Mouse (Mus musculus): Measurements from ENCODE around the gene Klk9. TPM values are rescaled to one million over a fixed set of nuclear protein-coding genes. Genes with fewer than 3 reads are reported as not detected.

Gene Klk9
- polyA plus RNA-seq, 1 experiment: not detected

- no peaks in the 10 kb centered on the region for H3K36me3 ChIP-seq (ENCODE audit: control insufficient read depth, insufficient read depth)
- H3ac ChIP-seq (ENCODE audit: control insufficient read depth, insufficient read length): no peak overlapping the region
- H3K4me2 ChIP-seq (ENCODE audit: low read depth): no peak overlapping the region
- TF ChIP-seq SRF (IDR thresholded peaks at IDR 0.05; ENCODE audit: control insufficient read depth, insufficient read length, low read depth): no peak
- no peak for TF ChIP-seq POLR2AphosphoS2 (IDR thresholded peaks at IDR 0.05; ENCODE audit: insufficient read length, low read depth)
- TF ChIP-seq MAX (IDR thresholded peaks at IDR 0.05; ENCODE audit: low read depth): no peak
- TF ChIP-seq MYOG (IDR thresholded peaks at IDR 0.05; ENCODE audit: control insufficient read depth in 1 of 3, insufficient read depth in 1 of 3, insufficient read length in 2 of 3, low read depth in 2 of 3): no peak
- TF ChIP-seq POLR2A (IDR thresholded peaks at IDR 0.05; ENCODE audit: insufficient read length, low read depth): no peak
- no peak for TF ChIP-seq USF1 (IDR thresholded peaks at IDR 0.05; ENCODE audit: low read depth)
- no peak for TF ChIP-seq CEBPB (IDR thresholded peaks at IDR 0.05; ENCODE audit: insufficient read depth, poor library complexity, severe bottlenecking)
- no peak for TF ChIP-seq MYOD1 (IDR thresholded peaks at IDR 0.05; ENCODE audit: control insufficient read depth in 1 of 3, insufficient read length in 2 of 3, low read depth in 2 of 3)
- TF ChIP-seq TCF12 (IDR thresholded peaks at IDR 0.05; ENCODE audit: insufficient read depth, poor library complexity, severe bottlenecking): no peak
- no peak for TF ChIP-seq TCF3 (IDR thresholded peaks at IDR 0.05; ENCODE audit: insufficient read length, low read depth)
- TF ChIP-seq REST (IDR thresholded peaks at IDR 0.05; ENCODE audit: insufficient read depth, insufficient read length): no peak
- TF ChIP-seq E2F4 (IDR thresholded peaks at IDR 0.05; ENCODE audit: insufficient read depth): no peak
- peaks cover 4% of the 10 kb centered on the region for H3K27me3 ChIP-seq (ENCODE audit: control insufficient read depth, insufficient read depth, insufficient read length)
- no peak overlapping the region for H3K4me3 ChIP-seq
- no peaks in the 10 kb centered on the region for H3K79me2 ChIP-seq (ENCODE audit: control insufficient read depth, insufficient read depth)
Observed at GRCm38 (mm10) chr7:43829006-43829405, 37.3 kb downstream of the Klk9 start.

DNA sequence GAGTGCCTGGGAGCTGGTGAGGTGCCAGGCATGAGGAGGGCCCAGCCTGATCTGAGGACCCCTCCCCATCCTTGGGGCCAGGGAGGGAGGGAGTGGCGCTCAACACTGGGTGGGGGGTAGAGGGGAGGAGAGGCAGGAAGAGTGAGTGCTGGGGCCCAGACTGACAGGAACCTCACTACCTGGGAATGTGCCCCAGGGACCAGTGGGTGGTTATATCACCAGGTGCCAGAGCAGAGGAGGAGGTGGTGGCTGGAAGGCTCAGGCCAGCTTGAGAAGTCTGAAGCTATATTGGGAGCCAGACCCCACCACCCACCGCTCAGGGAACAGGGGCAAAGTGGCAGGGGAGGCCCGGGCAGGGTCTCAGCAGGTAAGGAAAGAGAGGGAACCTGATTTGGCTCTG is 50.0 kb downstream of the Klk9 start, which contains the start of gene Klk5:
TSS of gene Klk5 (plus strand) at position 271 of the 400 bp plus-strand sequence.
- H3K4me3 ChIP-seq: no peak within 1 kb of the TSS
- no peaks in the 10 kb centered on the region for H3K79me2 ChIP-seq (ENCODE audit: control insufficient read depth, insufficient read depth)
- no peak within 1 kb of the TSS for H3ac ChIP-seq (ENCODE audit: control insufficient read depth, insufficient read length)
- H3K27me3 ChIP-seq (ENCODE audit: control insufficient read depth, insufficient read depth, insufficient read length): no peaks in the 10 kb centered on the region
- no peaks in the 10 kb centered on the region for H3K36me3 ChIP-seq (ENCODE audit: control insufficient read depth, insufficient read depth)
- no peak for TF ChIP-seq TCF3 (IDR thresholded peaks at IDR 0.05; ENCODE audit: insufficient read length, low read depth)
- H3K4me2 ChIP-seq (ENCODE audit: low read depth): no peak within 1 kb of the TSS

- H3K4me2 ChIP-seq (ENCODE audit: low read depth): no peak overlapping the region
- H3K27me3 ChIP-seq (ENCODE audit: control insufficient read depth, insufficient read depth, insufficient read length): no peaks in the 10 kb centered on the region
- H3K36me3 ChIP-seq (ENCODE audit: control insufficient read depth, insufficient read depth): no peaks in the 10 kb centered on the region
- H3ac ChIP-seq (ENCODE audit: control insufficient read depth, insufficient read length): no peak overlapping the region
- H3K4me3 ChIP-seq: no peak overlapping the region
- no peak for TF ChIP-seq CEBPB (IDR thresholded peaks at IDR 0.05; ENCODE audit: insufficient read depth, poor library complexity, severe bottlenecking)
- TF ChIP-seq MYOG (IDR thresholded peaks at IDR 0.05; ENCODE audit: control insufficient read depth in 1 of 3, insufficient read depth in 1 of 3, insufficient read length in 2 of 3, low read depth in 2 of 3): no peak
- no peak for TF ChIP-seq USF1 (IDR thresholded peaks at IDR 0.05; ENCODE audit: low read depth)
- TF ChIP-seq REST (IDR thresholded peaks at IDR 0.05; ENCODE audit: insufficient read depth, insufficient read length): no peak
- no peak for TF ChIP-seq E2F4 (IDR thresholded peaks at IDR 0.05; ENCODE audit: insufficient read depth)
- TF ChIP-seq MAX (IDR thresholded peaks at IDR 0.05; ENCODE audit: low read depth): no peak
- TF ChIP-seq SRF (IDR thresholded peaks at IDR 0.05; ENCODE audit: control insufficient read depth, insufficient read length, low read depth): no peak
- TF ChIP-seq TCF12 (IDR thresholded peaks at IDR 0.05; ENCODE audit: insufficient read depth, poor library complexity, severe bottlenecking): no peak
- no peak for TF ChIP-seq MYOD1 (IDR thresholded peaks at IDR 0.05; ENCODE audit: control insufficient read depth in 1 of 3, insufficient read length in 2 of 3, low read depth in 2 of 3)
- no peak for TF ChIP-seq TCF3 (IDR thresholded peaks at IDR 0.05; ENCODE audit: insufficient read length, low read depth)
- TF ChIP-seq POLR2A (IDR thresholded peaks at IDR 0.05; ENCODE audit: insufficient read length, low read depth): no peak
- no peak for TF ChIP-seq POLR2AphosphoS2 (IDR thresholded peaks at IDR 0.05; ENCODE audit: insufficient read length, low read depth)
- H3K79me2 ChIP-seq (ENCODE audit: control insufficient read depth, insufficient read depth): no peaks in the 10 kb centered on the region
Observed at GRCm38 (mm10) chr7:43843801-43844200, 52.1 kb downstream of the Klk9 start.

Other genes with a start within 250 kb of the Klk9 start
- 0.02 TPM for gene Cd33, start 247.5 kb upstream of the Klk9 start, polyA plus RNA-seq (2012; fragmentation: generic; extraction: Trizol)
- 0.72 TPM for gene Zfp658, start 229.6 kb upstream of the Klk9 start, polyA plus RNA-seq (2012; fragmentation: generic; extraction: Trizol)
- gene Zfp719, start 212.3 kb upstream of the Klk9 start, polyA plus RNA-seq (2012; fragmentation: generic; extraction: Trizol): 2.8 TPM
- not detected for gene Zfp819, start 184.7 kb upstream of the Klk9 start, polyA plus RNA-seq (2012; fragmentation: generic; extraction: Trizol)
- gene Ceacam18, start 157.2 kb upstream of the Klk9 start, polyA plus RNA-seq (2012; fragmentation: generic; extraction: Trizol): not detected
- not detected for gene Siglece, start 131.7 kb upstream of the Klk9 start, polyA plus RNA-seq (2012; fragmentation: generic; extraction: Trizol)
- gene Ctu1, start 119.9 kb upstream of the Klk9 start, polyA plus RNA-seq (2012; fragmentation: generic; extraction: Trizol): 9.9 TPM
- gene Klk14, start 101.5 kb upstream of the Klk9 start, polyA plus RNA-seq (2012; fragmentation: generic; extraction: Trizol): not detected
- gene Klk13, start 79.3 kb upstream of the Klk9 start, polyA plus RNA-seq (2012; fragmentation: generic; extraction: Trizol): not detected
- gene Klk12, start 23.0 kb upstream of the Klk9 start, polyA plus RNA-seq (2012; fragmentation: generic; extraction: Trizol): 0.05 TPM
- 0.56 TPM for gene Klk11, start 17.3 kb upstream of the Klk9 start, polyA plus RNA-seq (2012; fragmentation: generic; extraction: Trizol)
- 1.1 TPM for gene Klk10, start 10.9 kb upstream of the Klk9 start, polyA plus RNA-seq (2012; fragmentation: generic; extraction: Trizol)
- gene Klk8, start 5.7 kb downstream of the Klk9 start, polyA plus RNA-seq (2012; fragmentation: generic; extraction: Trizol): not detected
- not detected for gene Klk7, start 19.4 kb downstream of the Klk9 start, polyA plus RNA-seq (2012; fragmentation: generic; extraction: Trizol)
- not detected for gene Klk6, start 32.6 kb downstream of the Klk9 start, polyA plus RNA-seq (2012; fragmentation: generic; extraction: Trizol)
- not detected for gene Klk5, start 50.1 kb downstream of the Klk9 start, polyA plus RNA-seq (2012; fragmentation: generic; extraction: Trizol)
- 0.22 TPM for gene Klk4, start 89.3 kb downstream of the Klk9 start, polyA plus RNA-seq (2012; fragmentation: generic; extraction: Trizol)
- not detected for gene Klk15, start 141.8 kb downstream of the Klk9 start, polyA plus RNA-seq (2012; fragmentation: generic; extraction: Trizol)
- not detected for gene Klk1b8, start 158.8 kb downstream of the Klk9 start, polyA plus RNA-seq (2012; fragmentation: generic; extraction: Trizol)
- not detected for gene Klk1b1, start 174.9 kb downstream of the Klk9 start, polyA plus RNA-seq (2012; fragmentation: generic; extraction: Trizol)
- gene Klk1b9, start 184.2 kb downstream of the Klk9 start, polyA plus RNA-seq (2012; fragmentation: generic; extraction: Trizol): not detected
- gene Klk1b11, start 204.0 kb downstream of the Klk9 start, polyA plus RNA-seq (2012; fragmentation: generic; extraction: Trizol): not detected
- gene Klk1b26, start 220.3 kb downstream of the Klk9 start, polyA plus RNA-seq (2012; fragmentation: generic; extraction: Trizol): 0.32 TPM

Data from myocyte (in vitro differentiated cells).